Mouse (Mus musculus): ENCODE measurements at regions not wholly inside any gene's neighbourhood (a gene's known extent, or its start where the extent isn't known, plus 50 kb on each side); places are given as distances from the start of the nearest gene placed in this dataset.

DNA sequence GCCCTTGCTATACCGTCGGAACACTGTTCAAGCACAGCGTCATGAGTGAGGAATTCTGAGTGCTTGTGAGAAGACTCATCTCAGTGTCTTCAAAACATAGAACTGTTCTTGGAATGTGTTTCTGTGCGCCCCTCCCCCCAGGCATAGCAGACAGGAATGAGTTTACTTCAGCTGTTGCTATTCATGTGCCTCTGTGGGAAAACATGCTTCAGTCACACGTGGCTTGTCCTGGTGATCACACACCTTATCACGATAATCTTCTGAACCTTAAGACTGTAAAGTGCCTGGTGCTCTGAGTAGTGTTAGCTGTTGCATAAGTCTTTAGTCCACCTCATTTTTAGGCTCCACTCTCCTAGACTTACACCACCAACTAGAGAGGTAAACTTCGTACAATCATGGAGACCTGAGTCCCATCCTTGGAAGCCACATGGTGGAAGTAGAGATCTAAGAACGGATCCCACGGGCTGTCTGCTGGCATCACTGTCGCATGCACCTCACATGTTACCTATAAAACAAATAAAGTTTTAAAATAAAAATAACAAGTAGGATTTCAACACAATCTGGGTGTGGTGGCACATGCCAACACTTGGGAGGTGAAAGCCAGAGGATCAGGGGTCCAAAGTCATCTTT lies 1143.8 kb downstream of the 4930447A16Rik start:
- 93% methylated on average over 10 of the region's 10 CpGs for WGBS
- ATAC-seq = no peak

DNA sequence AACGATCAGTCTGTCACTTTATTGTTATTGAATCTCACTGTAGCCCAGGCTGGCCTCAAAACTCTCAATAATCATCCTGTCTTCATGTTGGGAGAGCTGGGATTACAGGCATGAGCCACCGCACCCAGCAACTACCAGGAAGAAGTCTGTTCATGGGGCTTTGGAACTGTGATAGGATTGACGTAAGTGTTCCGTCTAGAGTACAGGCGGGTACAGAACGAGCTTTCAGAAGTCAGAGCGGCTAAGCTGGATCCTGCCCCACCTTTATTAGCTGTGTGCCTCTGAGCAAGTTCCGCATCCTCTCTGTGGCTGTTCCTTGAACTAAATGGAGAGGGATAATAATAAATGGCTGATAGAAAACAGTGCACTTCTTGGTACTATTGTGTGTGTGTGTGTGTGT lies 1144.8 kb downstream of the 4930447A16Rik start:
- Histone ChIP-seq H3K36me3 (ENCODE audit: control insufficient read depth, insufficient read depth, low read length) (no peaks in the 10 kb centered on the region), H3K4me2 (ENCODE audit: low read length) (no peak overlapping the region), H3K9ac (ENCODE audit: low read depth, low read length) (no peak overlapping the region), H3K4me3 (ENCODE audit: low read length) (no peak overlapping the region), H3K27me3 (replicated peaks; ENCODE audit: control insufficient read depth, insufficient read depth, low read length) (no peaks in the 10 kb centered on the region), H3K4me1 (ENCODE audit: control insufficient read depth, insufficient read depth, low read depth, low read length) (no peaks in the 10 kb centered on the region), H3K9me3 (ENCODE audit: control insufficient read depth, low read length) (no peaks in the 10 kb centered on the region), H3K27ac (ENCODE audit: low read depth, low read length) (no peak overlapping the region)
- no peak for ATAC-seq
- WGBS = 92% methylated on average over 8 of the region's 8 CpGs

More for the DNA sequence above, 1143.8 kb downstream of the 4930447A16Rik start:
- Histone ChIP-seq H3K27me3 (replicated peaks; ENCODE audit: control insufficient read depth, insufficient read depth, low read length) (no peaks in the 10 kb centered on the region), H3K4me2 (ENCODE audit: low read length) (no peak overlapping the region), H3K9me3 (ENCODE audit: control insufficient read depth, low read length) (no peaks in the 10 kb centered on the region), H3K36me3 (ENCODE audit: control insufficient read depth, insufficient read depth, low read length) (no peaks in the 10 kb centered on the region), H3K9ac (ENCODE audit: low read depth, low read length) (no peak overlapping the region), H3K4me3 (ENCODE audit: low read length) (no peak overlapping the region), H3K4me1 (ENCODE audit: control insufficient read depth, insufficient read depth, low read depth, low read length) (no peaks in the 10 kb centered on the region), H3K27ac (ENCODE audit: low read depth, low read length) (no peak overlapping the region)

DNA sequence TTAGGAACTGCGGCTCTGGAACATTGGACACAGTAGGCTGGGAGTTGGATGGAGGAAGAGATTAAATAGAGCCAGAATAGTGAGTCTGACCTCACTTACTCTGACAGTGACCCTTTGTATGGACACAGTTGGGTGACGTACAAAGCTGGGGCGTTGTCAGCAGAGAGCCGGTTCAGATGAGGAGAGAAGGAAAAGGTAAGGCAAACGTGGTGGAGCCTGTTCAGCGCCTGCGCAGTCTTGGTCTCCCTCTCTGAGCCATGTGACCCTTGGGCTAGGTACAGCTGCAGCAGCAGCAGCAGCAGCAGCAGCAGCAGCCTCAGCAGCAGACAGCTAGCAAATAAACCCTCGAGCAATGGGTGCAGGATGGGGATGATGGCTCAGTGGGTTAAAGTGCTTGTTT lies 1145.4 kb downstream of the 4930447A16Rik start:
- H3K4me3 ChIP-seq (ENCODE audit: low read length) = no peak overlapping the region
- no peaks in the 10 kb centered on the region for H3K36me3 ChIP-seq (ENCODE audit: control insufficient read depth, insufficient read depth, low read length)
- H3K27ac ChIP-seq (ENCODE audit: low read depth, low read length) = no peak overlapping the region
- H3K4me1 ChIP-seq (ENCODE audit: control insufficient read depth, insufficient read depth, low read depth, low read length) = no peaks in the 10 kb centered on the region
- no peak overlapping the region for H3K9ac ChIP-seq (ENCODE audit: low read depth, low read length)
- no peak overlapping the region for H3K4me2 ChIP-seq (ENCODE audit: low read length)
- 67% methylated on average over 8 of the region's 8 CpGs for WGBS
- H3K27me3 ChIP-seq (replicated peaks; ENCODE audit: control insufficient read depth, insufficient read depth, low read length) = no peaks in the 10 kb centered on the region
- no peaks in the 10 kb centered on the region for H3K9me3 ChIP-seq (ENCODE audit: control insufficient read depth, low read length)
- ATAC-seq = no peak

DNA sequence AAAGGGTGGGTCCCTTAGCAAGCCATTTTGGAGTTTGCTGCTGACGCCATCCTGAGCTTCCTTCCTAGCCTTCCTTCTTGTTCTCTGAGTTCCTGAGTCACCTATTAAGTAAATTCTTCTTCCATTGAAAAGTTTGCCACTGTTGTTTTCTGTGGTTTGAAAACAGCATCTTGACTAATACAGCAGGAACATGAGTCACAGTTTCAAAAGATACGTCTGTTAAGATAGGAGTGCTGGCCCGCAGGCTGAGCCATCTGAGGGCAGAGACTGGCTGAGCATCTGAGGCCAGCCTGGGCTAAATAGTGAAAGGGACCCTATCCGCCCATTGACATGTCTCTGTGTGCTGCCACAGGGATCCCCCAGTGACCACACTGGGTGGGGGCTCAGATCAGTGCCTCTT lies 1147.3 kb downstream of the 4930447A16Rik start:
- Histone ChIP-seq H3K4me3 (ENCODE audit: low read length) (no peak overlapping the region), H3K4me1 (ENCODE audit: control insufficient read depth, insufficient read depth, low read depth, low read length) (no peaks in the 10 kb centered on the region), H3K27me3 (replicated peaks; ENCODE audit: control insufficient read depth, insufficient read depth, low read length) (no peaks in the 10 kb centered on the region), H3K9me3 (ENCODE audit: control insufficient read depth, low read length) (no peaks in the 10 kb centered on the region), H3K4me2 (ENCODE audit: low read length) (no peak overlapping the region), H3K9ac (ENCODE audit: low read depth, low read length) (no peak overlapping the region), H3K36me3 (ENCODE audit: control insufficient read depth, insufficient read depth, low read length) (no peaks in the 10 kb centered on the region), H3K27ac (ENCODE audit: low read depth, low read length) (no peak overlapping the region)
- 84% methylated on average over 4 of the region's 4 CpGs for WGBS
- no peak for ATAC-seq

DNA sequence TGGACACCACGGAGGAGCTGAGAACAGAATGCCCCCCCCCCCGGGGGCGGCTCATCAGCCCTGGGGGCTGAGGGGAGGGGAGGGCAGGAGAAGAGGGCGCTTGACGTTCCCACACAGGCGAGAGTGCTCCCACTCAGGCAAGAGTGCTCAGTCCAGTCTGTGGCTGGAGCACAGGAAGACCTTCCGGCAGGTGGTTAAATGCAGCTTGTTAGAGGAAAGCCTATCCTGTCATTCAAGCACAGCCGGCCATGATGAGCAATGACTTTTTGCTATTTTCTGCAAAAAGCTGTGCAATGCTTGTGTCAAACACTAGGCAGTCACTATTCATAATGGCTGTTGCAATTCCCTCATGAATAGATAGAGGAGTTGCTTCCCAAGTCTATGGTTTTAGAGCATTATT lies 1149.1 kb downstream of the 4930447A16Rik start:
- Histone ChIP-seq H3K9ac (ENCODE audit: low read depth, low read length) (no peak overlapping the region), H3K4me2 (ENCODE audit: low read length) (no peak overlapping the region), H3K4me1 (ENCODE audit: control insufficient read depth, insufficient read depth, low read depth, low read length) (no peaks in the 10 kb centered on the region), H3K27ac (ENCODE audit: low read depth, low read length) (no peak overlapping the region), H3K9me3 (ENCODE audit: control insufficient read depth, low read length) (no peaks in the 10 kb centered on the region), H3K36me3 (ENCODE audit: control insufficient read depth, insufficient read depth, low read length) (no peaks in the 10 kb centered on the region), H3K27me3 (replicated peaks; ENCODE audit: control insufficient read depth, insufficient read depth, low read length) (no peaks in the 10 kb centered on the region), H3K4me3 (ENCODE audit: low read length) (no peak overlapping the region)
- 90% methylated on average over 8 of the region's 8 CpGs for WGBS
- no peak for ATAC-seq

DNA sequence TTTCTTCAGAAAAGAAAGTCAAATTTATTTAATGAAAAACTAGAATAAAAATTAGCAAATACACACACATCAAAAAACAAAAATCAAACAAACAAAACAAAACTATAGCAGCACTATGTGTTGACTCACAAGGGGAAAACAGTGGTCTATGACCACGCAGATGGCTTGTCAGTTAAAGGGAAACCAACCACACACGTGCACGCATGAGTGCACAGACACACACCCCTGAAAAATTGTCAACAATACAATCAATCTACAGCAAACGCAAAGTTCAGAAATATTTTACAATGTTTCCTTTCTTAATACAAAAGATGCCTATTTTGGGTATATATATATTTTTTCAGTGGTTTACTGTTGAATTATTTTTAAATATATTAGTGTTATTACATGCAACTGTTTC lies 1149.9 kb downstream of the 4930447A16Rik start:
- H3K4me2 ChIP-seq (ENCODE audit: low read length) = no peak overlapping the region
- 82% methylated on average over 4 of the region's 4 CpGs for whole genome bisulfite sequencing
- H3K4me3 ChIP-seq (ENCODE audit: low read length) = no peak overlapping the region
- H3K27me3 ChIP-seq (replicated peaks; ENCODE audit: control insufficient read depth, insufficient read depth, low read length) = no peaks in the 10 kb centered on the region
- no peak overlapping the region for H3K27ac ChIP-seq (ENCODE audit: low read depth, low read length)
- H3K36me3 ChIP-seq (ENCODE audit: control insufficient read depth, insufficient read depth, low read length) = no peaks in the 10 kb centered on the region
- H3K9ac ChIP-seq (ENCODE audit: low read depth, low read length) = no peak overlapping the region
- no peaks in the 10 kb centered on the region for H3K9me3 ChIP-seq (ENCODE audit: control insufficient read depth, low read length)
- H3K4me1 ChIP-seq (ENCODE audit: control insufficient read depth, insufficient read depth, low read depth, low read length) = no peaks in the 10 kb centered on the region
- ATAC-seq = no peak

DNA sequence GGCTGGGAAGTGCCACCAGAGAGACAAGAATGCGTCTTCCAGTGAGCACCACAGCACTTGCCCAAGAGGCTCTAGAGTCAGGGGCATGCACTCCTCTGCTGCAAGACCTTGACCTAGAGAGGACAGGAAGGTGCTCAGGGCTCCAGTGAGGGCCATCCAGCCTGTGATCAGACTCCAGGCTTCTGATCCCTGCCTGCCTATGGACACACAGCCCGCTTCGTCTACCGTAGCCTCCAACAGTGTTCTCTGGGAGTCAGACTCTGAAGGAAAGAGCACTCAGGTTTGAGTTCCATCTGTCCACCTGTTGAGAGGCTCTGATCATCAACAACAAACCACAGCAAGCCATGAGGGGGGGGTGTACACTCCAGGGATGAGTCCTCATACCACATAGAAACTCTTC lies 1152.3 kb downstream of the 4930447A16Rik start:
- Histone ChIP-seq H3K4me2 (ENCODE audit: low read length) (no peak overlapping the region), H3K4me3 (ENCODE audit: low read length) (no peak overlapping the region), H3K4me1 (ENCODE audit: control insufficient read depth, insufficient read depth, low read depth, low read length) (no peaks in the 10 kb centered on the region), H3K27ac (ENCODE audit: low read depth, low read length) (no peak overlapping the region), H3K27me3 (replicated peaks; ENCODE audit: control insufficient read depth, insufficient read depth, low read length) (no peaks in the 10 kb centered on the region), H3K36me3 (ENCODE audit: control insufficient read depth, insufficient read depth, low read length) (no peaks in the 10 kb centered on the region), H3K9me3 (ENCODE audit: control insufficient read depth, low read length) (no peaks in the 10 kb centered on the region), H3K9ac (ENCODE audit: low read depth, low read length) (no peak overlapping the region)
- WGBS = 92% methylated on average over 4 of the region's 4 CpGs
- ATAC-seq = no peak

DNA sequence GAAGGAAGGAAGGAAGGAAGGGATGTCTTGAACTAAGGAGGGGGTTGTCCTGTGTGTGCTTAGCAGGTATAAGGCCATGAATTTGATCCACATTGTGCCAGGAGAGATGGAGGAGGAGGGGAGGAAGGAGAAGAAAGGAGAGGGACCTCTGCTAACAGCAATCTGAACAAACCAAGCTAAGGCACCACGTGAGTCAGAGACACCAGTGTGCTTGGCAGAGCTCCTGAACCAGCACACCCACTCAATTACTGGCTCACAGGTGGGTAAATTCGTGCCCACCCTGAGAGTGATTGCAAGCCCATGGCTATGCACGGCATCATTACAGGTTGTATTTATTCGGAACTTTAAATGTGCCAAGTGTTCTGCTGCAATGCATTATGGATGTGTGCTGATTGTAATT lies 1154.1 kb downstream of the 4930447A16Rik start:
- Histone ChIP-seq H3K36me3 (ENCODE audit: control insufficient read depth, insufficient read depth, low read length) (no peaks in the 10 kb centered on the region), H3K4me3 (ENCODE audit: low read length) (no peak overlapping the region), H3K27ac (ENCODE audit: low read depth, low read length) (no peak overlapping the region), H3K4me1 (ENCODE audit: control insufficient read depth, insufficient read depth, low read depth, low read length) (no peaks in the 10 kb centered on the region), H3K4me2 (ENCODE audit: low read length) (no peak overlapping the region), H3K27me3 (replicated peaks; ENCODE audit: control insufficient read depth, insufficient read depth, low read length) (no peaks in the 10 kb centered on the region), H3K9ac (ENCODE audit: low read depth, low read length) (no peak overlapping the region), H3K9me3 (ENCODE audit: control insufficient read depth, low read length) (no peaks in the 10 kb centered on the region)
- no peak for ATAC-seq
- 91% methylated on average over 4 of the region's 4 CpGs for WGBS

DNA sequence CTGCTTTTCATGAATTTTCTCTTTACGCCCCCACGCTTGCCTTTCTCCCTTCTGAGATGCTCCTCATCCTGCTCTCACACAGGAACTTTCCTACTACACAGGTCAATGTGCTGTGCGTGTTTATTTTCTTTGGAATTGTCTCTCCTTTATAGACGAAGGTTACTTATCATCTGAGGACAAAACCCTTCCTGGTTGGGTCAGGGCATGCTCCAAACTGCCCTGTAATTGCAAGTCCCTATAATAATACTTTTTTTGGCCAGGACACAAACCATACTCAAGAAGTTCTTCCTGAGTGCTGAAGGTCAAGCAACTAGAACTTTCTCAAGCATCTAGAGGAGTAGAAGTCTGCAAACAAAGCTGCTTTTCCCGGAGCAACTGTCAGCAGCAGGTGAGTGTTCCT lies 1158.1 kb downstream of the 4930447A16Rik start:
- Histone ChIP-seq H3K4me1 (ENCODE audit: control insufficient read depth, insufficient read depth, low read depth, low read length) (no peaks in the 10 kb centered on the region), H3K27ac (ENCODE audit: low read depth, low read length) (no peak overlapping the region), H3K27me3 (replicated peaks; ENCODE audit: control insufficient read depth, insufficient read depth, low read length) (no peaks in the 10 kb centered on the region), H3K4me3 (ENCODE audit: low read length) (no peak overlapping the region), H3K9ac (ENCODE audit: low read depth, low read length) (no peak overlapping the region), H3K9me3 (ENCODE audit: control insufficient read depth, low read length) (no peaks in the 10 kb centered on the region), H3K36me3 (ENCODE audit: control insufficient read depth, insufficient read depth, low read length) (no peaks in the 10 kb centered on the region), H3K4me2 (ENCODE audit: low read length) (no peak overlapping the region)
- 79% methylated on average over 5 of the region's 5 CpGs for WGBS
- no peak for ATAC-seq

DNA sequence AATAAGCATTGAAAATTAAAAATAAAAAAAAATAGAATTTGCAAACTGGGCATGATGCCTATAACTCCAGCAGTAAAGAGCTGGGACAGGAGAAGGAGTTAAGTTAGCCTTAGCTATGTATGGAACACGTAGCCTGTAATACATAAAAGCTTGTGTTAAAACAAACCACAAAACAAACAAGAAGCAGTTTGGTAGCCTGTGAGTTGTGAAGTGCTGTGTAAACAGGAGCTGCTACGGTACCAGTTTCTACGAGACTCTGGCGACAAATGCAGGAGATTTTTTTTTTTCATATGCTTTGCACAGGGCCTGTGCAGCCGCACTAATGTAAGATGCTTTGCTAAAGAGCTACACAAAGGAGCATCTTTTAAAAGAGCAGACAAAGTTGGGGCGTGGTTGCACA lies 1159.1 kb downstream of the 4930447A16Rik start:
- H3K27me3 ChIP-seq (replicated peaks; ENCODE audit: control insufficient read depth, insufficient read depth, low read length) = no peaks in the 10 kb centered on the region
- no peak overlapping the region for H3K4me2 ChIP-seq (ENCODE audit: low read length)
- no peaks in the 10 kb centered on the region for H3K36me3 ChIP-seq (ENCODE audit: control insufficient read depth, insufficient read depth, low read length)
- no peaks in the 10 kb centered on the region for H3K4me1 ChIP-seq (ENCODE audit: control insufficient read depth, insufficient read depth, low read depth, low read length)
- ATAC-seq = no peak
- H3K4me3 ChIP-seq (ENCODE audit: low read length) = no peak overlapping the region
- WGBS = 83% methylated on average over 6 of the region's 6 CpGs
- H3K27ac ChIP-seq (ENCODE audit: low read depth, low read length) = no peak overlapping the region
- H3K9me3 ChIP-seq (ENCODE audit: control insufficient read depth, low read length) = no peaks in the 10 kb centered on the region
- no peak overlapping the region for H3K9ac ChIP-seq (ENCODE audit: low read depth, low read length)

Data from hindbrain, embryonic 16.5 days (tissue).